Mouse (Mus musculus): ENCODE measurements around the gene Gm47791. TPM values are rescaled to one million over a fixed set of nuclear protein-coding genes. Genes with fewer than 3 reads are reported as not detected.
A peak's percentile ranks its signal among the peaks of the same experiment; 100 is the strongest.

The Gm47791 gene
- polyA plus RNA-seq, 1 experiment from 2014 or later, result not detected

GRCm38 (mm10) chr1:82787414-82787813, 16.4 kb upstream of the Gm47791 start:
- Histone ChIP-seq H3K4me2 (ENCODE audit: low read length) (no peak overlapping the region), H3K4me3 (ENCODE audit: control insufficient read depth in 1 of 2, insufficient read depth in 1 of 2, low read depth in 1 of 2, low read length in 2 of 2) (no peak overlapping the region), H3K9me3 (ENCODE audit: control insufficient read depth, low read length) (no peaks in the 10 kb centered on the region), H3K27ac (replicated peaks in 1 of 2; ENCODE audit: control insufficient read depth in 1 of 2, insufficient read depth in 1 of 2, low read depth in 2 of 2, low read length in 2 of 2) (no peak overlapping the region), H3K9ac (ENCODE audit: low read length) (no peak overlapping the region), H3K36me3 (ENCODE audit: control insufficient read depth, insufficient read depth, low read length) (no peaks in the 10 kb centered on the region), H3K4me1 (ENCODE audit: control insufficient read depth in 2 of 2, insufficient read depth in 2 of 2, low read length in 2 of 2) (peaks cover 6 to 7% of the 10 kb centered on the region in 2 experiments; a peak in 3 of 4 replicates), H3K27me3 (ENCODE audit: control insufficient read depth, insufficient read depth, low read length) (no peaks in the 10 kb centered on the region)
- WGBS, result 0% methylated on average over 2 of the region's 2 CpGs
- peak; percentile 86 for ATAC-seq (ENCODE audit: insufficient number of reproducible peaks, insufficient read depth, low FRiP score, low read depth)

GRCm38 (mm10) chr1:82785546-82785945, 14.5 kb upstream of the Gm47791 start:
- peaks cover 6 to 7% of the 10 kb centered on the region in 2 experiments; a peak in 3 of 4 replicates for H3K4me1 ChIP-seq (ENCODE audit: control insufficient read depth in 2 of 2, insufficient read depth in 2 of 2, low read length in 2 of 2)
- no peak overlapping the region for H3K9ac ChIP-seq (ENCODE audit: low read length)
- H3K36me3 ChIP-seq (ENCODE audit: control insufficient read depth, insufficient read depth, low read length), result no peaks in the 10 kb centered on the region
- no peaks in the 10 kb centered on the region for H3K27me3 ChIP-seq (ENCODE audit: control insufficient read depth, insufficient read depth, low read length)
- H3K4me3 ChIP-seq (ENCODE audit: control insufficient read depth in 1 of 2, insufficient read depth in 1 of 2, low read depth in 1 of 2, low read length in 2 of 2), result no peak overlapping the region
- H3K9me3 ChIP-seq (ENCODE audit: control insufficient read depth, low read length), result no peaks in the 10 kb centered on the region
- no peak for ATAC-seq (ENCODE audit: insufficient number of reproducible peaks, insufficient read depth, low FRiP score, low read depth)
- H3K4me2 ChIP-seq (ENCODE audit: low read length), result no peak overlapping the region
- WGBS, result 47% methylated on average over 6 of the region's 6 CpGs
- H3K27ac ChIP-seq (replicated peaks in 1 of 2; ENCODE audit: control insufficient read depth in 1 of 2, insufficient read depth in 1 of 2, low read depth in 2 of 2, low read length in 2 of 2), result no peak overlapping the region

- H3K4me2 ChIP-seq (ENCODE audit: low read length), result no peak overlapping the region
- ATAC-seq (ENCODE audit: insufficient number of reproducible peaks, insufficient read depth, low FRiP score, low read depth), result no peak
- H3K4me1 ChIP-seq (ENCODE audit: control insufficient read depth in 2 of 2, insufficient read depth in 2 of 2, low read length in 2 of 2), result peaks cover 6 to 7% of the 10 kb centered on the region in 2 experiments; a peak in 3 of 4 replicates
- H3K9me3 ChIP-seq (ENCODE audit: control insufficient read depth, low read length), result no peaks in the 10 kb centered on the region
- no peaks in the 10 kb centered on the region for H3K27me3 ChIP-seq (ENCODE audit: control insufficient read depth, insufficient read depth, low read length)
- 66% methylated on average over 3 of the region's 3 CpGs for WGBS
- H3K9ac ChIP-seq (ENCODE audit: low read length), result no peak overlapping the region
- no peak overlapping the region for H3K27ac ChIP-seq (replicated peaks in 1 of 2; ENCODE audit: control insufficient read depth in 1 of 2, insufficient read depth in 1 of 2, low read depth in 2 of 2, low read length in 2 of 2)
- no peaks in the 10 kb centered on the region for H3K36me3 ChIP-seq (ENCODE audit: control insufficient read depth, insufficient read depth, low read length)
- H3K4me3 ChIP-seq (ENCODE audit: control insufficient read depth in 1 of 2, insufficient read depth in 1 of 2, low read depth in 1 of 2, low read length in 2 of 2), result no peak overlapping the region
Measured at GRCm38 (mm10) chr1:82783559-82783958, 12.5 kb upstream of the Gm47791 start.

GRCm38 (mm10) chr1:82779388-82779966, 8.4 kb upstream of the Gm47791 start:
- Histone ChIP-seq H3K27ac (replicated peaks in 1 of 2; ENCODE audit: control insufficient read depth in 1 of 2, insufficient read depth in 1 of 2, low read depth in 2 of 2, low read length in 2 of 2) (no peak overlapping the region), H3K27me3 (ENCODE audit: control insufficient read depth, insufficient read depth, low read length) (no peaks in the 10 kb centered on the region), H3K4me1 (ENCODE audit: control insufficient read depth in 2 of 2, insufficient read depth in 2 of 2, low read length in 2 of 2) (no peaks in the 10 kb centered on the region), H3K9ac (ENCODE audit: low read length) (no peak overlapping the region), H3K4me3 (ENCODE audit: control insufficient read depth in 1 of 2, insufficient read depth in 1 of 2, low read depth in 1 of 2, low read length in 2 of 2) (no peak overlapping the region), H3K36me3 (ENCODE audit: control insufficient read depth, insufficient read depth, low read length) (no peaks in the 10 kb centered on the region), H3K4me2 (ENCODE audit: low read length) (no peak overlapping the region), H3K9me3 (ENCODE audit: control insufficient read depth, low read length) (no peaks in the 10 kb centered on the region)
- ATAC-seq (ENCODE audit: insufficient number of reproducible peaks, insufficient read depth, low FRiP score, low read depth), result no peak
- 75% methylated on average over 6 of the region's 6 CpGs for WGBS

- Histone ChIP-seq H3K27me3 (ENCODE audit: control insufficient read depth, insufficient read depth, low read length) (no peaks in the 10 kb centered on the region), H3K9me3 (ENCODE audit: control insufficient read depth, low read length) (no peaks in the 10 kb centered on the region), H3K27ac (replicated peaks in 1 of 2; ENCODE audit: control insufficient read depth in 1 of 2, insufficient read depth in 1 of 2, low read depth in 2 of 2, low read length in 2 of 2) (no peak overlapping the region), H3K9ac (ENCODE audit: low read length) (no peak overlapping the region), H3K4me2 (ENCODE audit: low read length) (no peak overlapping the region), H3K36me3 (ENCODE audit: control insufficient read depth, insufficient read depth, low read length) (no peaks in the 10 kb centered on the region), H3K4me3 (ENCODE audit: control insufficient read depth in 1 of 2, insufficient read depth in 1 of 2, low read depth in 1 of 2, low read length in 2 of 2) (no peak overlapping the region), H3K4me1 (ENCODE audit: control insufficient read depth in 2 of 2, insufficient read depth in 2 of 2, low read length in 2 of 2) (no peaks in the 10 kb centered on the region)
- WGBS, result 88% methylated on average over 4 of the region's 4 CpGs
- ATAC-seq (ENCODE audit: insufficient number of reproducible peaks, insufficient read depth, low FRiP score, low read depth), result no peak
Measured at GRCm38 (mm10) chr1:82775293-82775692, 4.2 kb upstream of the Gm47791 start.

- H3K9me3 ChIP-seq (ENCODE audit: control insufficient read depth, low read length), result no peaks in the 10 kb centered on the region
- no peak overlapping the region for H3K27ac ChIP-seq (replicated peaks in 1 of 2; ENCODE audit: control insufficient read depth in 1 of 2, insufficient read depth in 1 of 2, low read depth in 2 of 2, low read length in 2 of 2)
- no peak overlapping the region for H3K9ac ChIP-seq (ENCODE audit: low read length)
- no peak overlapping the region for H3K4me2 ChIP-seq (ENCODE audit: low read length)
- no peaks in the 10 kb centered on the region for H3K4me1 ChIP-seq (ENCODE audit: control insufficient read depth in 2 of 2, insufficient read depth in 2 of 2, low read length in 2 of 2)
- ATAC-seq (ENCODE audit: insufficient number of reproducible peaks, insufficient read depth, low FRiP score, low read depth), result no peak
- no peaks in the 10 kb centered on the region for H3K36me3 ChIP-seq (ENCODE audit: control insufficient read depth, insufficient read depth, low read length)
- no peak overlapping the region for H3K4me3 ChIP-seq (ENCODE audit: control insufficient read depth in 1 of 2, insufficient read depth in 1 of 2, low read depth in 1 of 2, low read length in 2 of 2)
- WGBS, result 50% methylated on average over 5 of the region's 5 CpGs
- H3K27me3 ChIP-seq (ENCODE audit: control insufficient read depth, insufficient read depth, low read length), result no peaks in the 10 kb centered on the region
Measured at GRCm38 (mm10) chr1:82773208-82773607, 2.2 kb upstream of the Gm47791 start.

GRCm38 (mm10) chr1:82772428-82772827, 1.4 kb upstream of the Gm47791 start:
- Histone ChIP-seq H3K27ac (replicated peaks in 1 of 2; ENCODE audit: control insufficient read depth in 1 of 2, insufficient read depth in 1 of 2, low read depth in 2 of 2, low read length in 2 of 2) (no peak overlapping the region), H3K4me2 (ENCODE audit: low read length) (no peak overlapping the region), H3K9me3 (ENCODE audit: control insufficient read depth, low read length) (no peaks in the 10 kb centered on the region), H3K27me3 (ENCODE audit: control insufficient read depth, insufficient read depth, low read length) (no peaks in the 10 kb centered on the region), H3K9ac (ENCODE audit: low read length) (no peak overlapping the region), H3K4me1 (ENCODE audit: control insufficient read depth in 2 of 2, insufficient read depth in 2 of 2, low read length in 2 of 2) (no peaks in the 10 kb centered on the region), H3K4me3 (ENCODE audit: control insufficient read depth in 1 of 2, insufficient read depth in 1 of 2, low read depth in 1 of 2, low read length in 2 of 2) (no peak overlapping the region), H3K36me3 (ENCODE audit: control insufficient read depth, insufficient read depth, low read length) (no peaks in the 10 kb centered on the region)
- WGBS, result 75% methylated on average over 4 of the region's 4 CpGs
- ATAC-seq (ENCODE audit: insufficient number of reproducible peaks, insufficient read depth, low FRiP score, low read depth), result no peak; the same call in 1 of the 2 replicates

- H3K9me3 ChIP-seq (ENCODE audit: control insufficient read depth, low read length), result no peaks in the 10 kb centered on the region
Measured at GRCm38 (mm10) chr1:82768269-82768668, 2.8 kb downstream of the Gm47791 start, which contains the start of gene Tm4sf20. Gene Tm4sf20, minus strand, starts transcription at chr1:82768461.

More at GRCm38 (mm10) chr1:82768269-82768668, 2.8 kb downstream of the Gm47791 start, which contains the start of gene Tm4sf20:
- WGBS, result 59% methylated on average over 5 of the region's 5 CpGs
- H3K4me3 ChIP-seq (ENCODE audit: control insufficient read depth in 1 of 2, insufficient read depth in 1 of 2, low read depth in 1 of 2, low read length in 2 of 2), result no peak within 1 kb of the TSS
- no peak within 1 kb of the TSS for H3K27ac ChIP-seq (replicated peaks in 1 of 2; ENCODE audit: control insufficient read depth in 1 of 2, insufficient read depth in 1 of 2, low read depth in 2 of 2, low read length in 2 of 2)
- no peaks in the 10 kb centered on the region for H3K36me3 ChIP-seq (ENCODE audit: control insufficient read depth, insufficient read depth, low read length)
- no peaks in the 10 kb centered on the region for H3K27me3 ChIP-seq (ENCODE audit: control insufficient read depth, insufficient read depth, low read length)
- no peak within 1 kb of the TSS for H3K9ac ChIP-seq (ENCODE audit: low read length)
- ATAC-seq (ENCODE audit: insufficient number of reproducible peaks, insufficient read depth, low FRiP score, low read depth), result no peak
- H3K4me2 ChIP-seq (ENCODE audit: low read length), result no peak within 1 kb of the TSS
- H3K4me1 ChIP-seq (ENCODE audit: control insufficient read depth in 2 of 2, insufficient read depth in 2 of 2, low read length in 2 of 2), result no peaks in the 10 kb centered on the region
